Mouse (Mus musculus) cerebellum, postnatal 14 days (tissue): ENCODE results near the gene Slc7a14.
A peak's percentile ranks its signal among the peaks of the same experiment; 100 is the strongest.

Source experiments
- DNase-seq, 2 experiments: peaks; one replicate each; pipeline ENCODE4 v3.0.0; 2021; ENCODE audit warnings: mixed read lengths in 2 of 2

The Slc7a14 gene

DNA sequence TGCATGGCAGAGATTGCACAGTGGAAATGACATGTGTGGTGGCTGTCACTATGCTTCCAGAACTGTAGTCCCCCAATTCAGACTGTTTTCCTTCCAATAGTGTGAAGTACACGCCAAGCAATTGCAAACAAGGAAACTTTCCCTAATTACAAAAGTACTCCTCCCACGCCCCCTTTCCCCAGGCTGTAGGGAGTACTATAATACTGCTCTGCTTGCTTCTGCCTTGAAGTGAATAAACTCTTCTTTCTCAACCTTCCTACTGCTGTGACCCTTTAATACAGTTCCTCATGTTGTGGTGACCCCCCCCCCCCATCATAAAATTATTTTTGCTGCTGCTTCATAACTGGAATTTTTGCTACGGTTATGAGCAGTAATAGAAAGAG lies 49.2 kb downstream of the Slc7a14 start:
- no peak for DNase-seq

DNA sequence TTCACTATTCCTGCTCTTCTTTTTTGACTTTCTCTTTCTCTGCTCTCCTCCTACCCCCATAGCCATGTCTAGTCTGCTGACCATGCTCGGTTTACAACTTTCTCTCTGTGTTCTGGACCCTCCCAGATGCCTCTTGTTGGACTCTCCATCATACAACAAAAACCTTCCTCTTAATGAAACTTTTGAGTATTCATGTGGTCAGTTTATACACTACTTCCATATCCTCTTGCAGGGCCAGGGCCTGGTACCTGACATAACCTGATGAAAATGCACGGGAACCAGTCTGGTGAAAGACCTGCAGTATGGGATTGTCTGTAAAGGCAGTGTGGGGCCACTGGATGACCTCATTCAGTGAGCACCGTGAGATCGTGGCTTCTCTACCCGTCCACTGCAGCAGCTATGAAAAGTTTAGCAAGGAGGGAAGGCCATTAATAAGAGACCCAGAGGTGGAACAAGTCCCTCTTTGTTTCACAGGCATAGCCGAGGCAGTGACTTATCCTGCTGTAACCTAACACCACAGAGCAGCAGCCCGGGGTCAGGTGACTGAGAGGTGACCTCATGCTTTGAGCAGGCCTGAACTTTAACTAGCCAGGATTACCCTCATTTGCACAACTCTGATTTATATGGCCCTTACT lies 49.7 kb downstream of the Slc7a14 start:
- DNase-seq: no peak

DNA sequence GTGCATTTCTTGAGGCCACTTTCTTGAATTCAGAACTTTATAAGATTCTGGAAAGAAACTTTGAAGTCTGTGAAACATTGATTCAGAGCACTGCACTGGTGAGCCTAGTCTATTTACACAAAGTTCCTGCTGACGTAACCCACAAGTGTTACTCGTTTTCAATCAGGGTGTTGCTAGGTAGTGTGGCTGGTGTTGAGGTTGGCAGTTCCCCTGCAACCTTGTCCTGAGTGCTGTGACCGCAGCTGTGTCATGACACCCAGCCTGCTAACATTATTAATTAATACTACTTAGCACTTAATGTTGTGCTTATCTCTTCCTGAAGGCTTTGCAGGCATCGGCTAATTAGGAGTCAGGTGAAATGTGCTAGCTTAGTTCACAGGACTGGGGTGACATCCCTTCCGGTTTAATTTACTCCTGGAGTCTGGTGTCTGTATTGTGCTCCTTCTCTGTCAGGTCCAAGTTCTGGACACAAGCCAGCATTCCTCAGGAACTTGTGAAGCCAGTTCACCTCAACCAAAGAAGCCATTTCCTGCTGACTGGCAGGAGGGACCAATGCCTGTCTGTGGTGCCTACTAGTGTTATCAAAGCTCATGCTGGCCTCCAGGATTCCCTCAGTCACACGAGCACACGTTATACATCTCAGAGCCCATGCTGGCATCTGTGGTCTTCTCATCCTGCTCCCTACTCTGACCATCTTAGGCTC lies 50.5 kb downstream of the Slc7a14 start:
- DNase-seq: peak; percentile 24 to 29

DNA sequence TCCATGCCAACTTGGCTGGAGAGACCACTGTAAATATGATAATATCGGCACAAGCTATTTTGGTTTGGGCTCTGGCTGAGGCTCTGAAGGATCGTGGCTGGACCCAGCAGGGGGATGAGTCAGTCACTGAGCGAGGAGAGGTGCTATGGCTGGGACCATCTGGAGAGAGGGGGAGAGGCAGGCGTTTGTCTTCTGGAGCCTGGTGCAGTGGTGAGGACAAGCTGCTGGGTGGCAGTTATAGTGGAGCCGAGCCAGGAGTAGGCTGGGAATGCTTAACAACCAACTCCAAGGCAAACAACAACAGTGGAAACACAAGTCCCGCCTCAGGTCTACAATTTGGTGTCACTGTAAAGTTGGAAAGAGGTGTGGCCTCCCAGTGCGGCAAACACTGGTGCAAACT lies 55.8 kb downstream of the Slc7a14 start:
- DNase-seq: peak; percentile 22 to 24

DNA sequence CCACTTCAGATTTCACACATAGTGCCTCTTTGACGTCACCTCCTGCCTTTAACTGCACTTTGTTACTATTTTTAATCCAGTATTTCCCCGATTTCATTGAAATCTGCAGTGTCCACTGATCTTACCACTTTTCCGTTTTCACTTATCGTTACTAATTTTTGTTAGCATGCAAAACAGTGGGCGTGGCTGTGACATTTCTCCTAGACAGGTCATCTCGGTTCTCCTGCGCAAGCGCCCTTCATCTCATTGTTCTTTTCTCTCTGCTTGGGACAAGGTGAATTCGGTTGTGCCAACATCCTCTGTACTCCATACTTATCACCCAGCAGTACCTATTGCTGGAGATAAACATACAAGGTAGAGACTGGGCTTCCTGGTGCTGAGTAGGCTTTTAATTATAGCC lies 56.3 kb downstream of the Slc7a14 start:
- no peak for DNase-seq

DNA sequence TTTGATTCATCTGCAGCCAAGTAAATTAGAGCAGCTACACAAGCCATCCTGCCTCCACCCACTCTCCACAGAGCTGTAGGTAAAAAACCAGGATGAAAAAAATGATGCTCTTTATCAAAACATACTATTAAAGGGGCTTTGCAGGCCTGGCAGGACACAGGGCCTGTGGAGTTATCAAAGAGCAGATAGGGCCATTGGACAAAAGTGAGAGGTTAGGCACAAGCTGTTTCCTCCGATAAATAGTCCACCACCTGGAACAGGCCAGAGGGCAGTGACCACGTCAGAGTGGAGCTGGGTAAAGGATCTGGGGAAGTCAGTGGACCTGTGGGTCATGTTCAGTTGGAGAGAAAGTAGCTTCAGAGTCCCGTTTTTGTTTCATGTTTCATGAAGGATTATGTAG lies 57.6 kb downstream of the Slc7a14 start:
- no peak for DNase-seq

DNA sequence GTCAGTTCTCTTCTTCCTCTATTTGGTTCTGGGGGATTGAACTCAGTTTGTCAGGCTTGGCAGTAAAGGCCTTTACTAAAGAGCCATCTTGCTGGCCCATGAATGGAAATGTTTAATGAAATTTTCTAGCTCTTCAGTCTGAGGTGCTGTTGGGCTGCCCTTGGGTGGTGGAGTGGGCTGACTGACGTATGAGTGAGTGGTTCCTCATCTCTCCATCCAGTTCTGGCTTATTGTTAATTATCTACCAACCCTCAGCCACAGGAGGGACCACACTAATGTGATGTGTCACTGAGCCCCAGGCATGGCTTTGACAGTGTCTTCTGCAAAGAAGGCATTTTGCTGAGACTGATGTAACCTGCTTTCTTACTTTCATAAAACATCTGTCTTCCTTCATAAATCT lies 66.7 kb downstream of the Slc7a14 start:
- DNase-seq: no peak

DNA sequence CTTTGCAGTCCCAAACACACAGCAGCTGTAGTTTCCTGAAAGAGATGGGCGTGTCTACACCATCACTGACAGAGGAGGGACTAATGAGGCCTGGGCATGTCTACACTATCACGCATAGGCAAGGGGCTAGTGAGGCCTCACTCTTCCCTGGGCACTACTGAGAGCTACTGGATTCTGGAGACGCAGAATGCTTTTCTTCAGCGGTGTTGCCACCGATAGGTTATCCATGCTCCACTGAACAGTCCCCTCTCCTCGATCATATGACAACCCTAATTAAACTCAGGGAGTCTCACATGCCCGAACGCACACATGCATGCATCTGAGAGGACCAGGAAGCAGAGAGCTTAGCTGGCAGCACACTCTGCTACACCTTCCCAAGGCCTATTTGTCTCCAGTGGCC lies 69.3 kb downstream of the Slc7a14 start:
- DNase-seq: no peak

DNA sequence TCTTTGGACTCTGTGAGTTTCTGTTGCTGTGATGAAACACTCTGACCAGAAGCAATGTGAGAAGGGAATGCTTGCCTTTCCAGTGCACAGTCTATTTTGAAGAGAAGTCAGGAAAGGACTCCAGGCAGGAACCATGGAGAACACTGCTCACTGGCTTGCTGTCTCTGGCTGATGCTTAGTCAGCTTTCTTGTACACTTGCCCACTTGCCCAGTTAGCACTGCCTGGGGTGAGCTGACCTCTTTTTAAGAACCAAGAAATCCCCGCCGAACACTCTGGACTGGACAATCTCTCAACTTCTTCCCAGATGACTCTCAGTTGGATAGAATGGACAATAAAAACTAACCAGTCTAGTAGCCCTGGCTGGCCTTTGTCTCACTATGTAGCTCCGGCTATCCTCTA lies 70.5 kb downstream of the Slc7a14 start:
- peak in 1 of 2 experiments; percentile 28 for DNase-seq

DNA sequence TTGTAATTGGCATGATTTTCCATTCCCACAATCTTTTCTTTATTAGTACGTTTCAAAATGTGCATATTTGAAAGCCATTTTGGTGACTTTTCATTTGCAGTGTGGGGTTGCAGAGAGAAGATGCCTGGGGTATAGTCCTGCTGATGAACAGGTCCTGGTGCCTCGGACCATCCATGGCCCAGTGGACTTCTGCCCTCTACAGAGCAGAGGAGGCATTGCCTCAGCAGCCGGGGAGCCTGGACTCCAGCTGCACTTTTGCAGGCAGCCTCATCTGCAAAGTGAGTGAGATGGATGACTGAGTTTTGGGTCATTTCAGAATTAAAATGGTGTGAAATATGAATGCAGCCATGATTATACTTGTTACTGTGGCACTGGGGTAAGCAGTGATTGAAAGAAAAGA lies 72.2 kb downstream of the Slc7a14 start:
- DNase-seq: peak; percentile 49 to 52

DNA sequence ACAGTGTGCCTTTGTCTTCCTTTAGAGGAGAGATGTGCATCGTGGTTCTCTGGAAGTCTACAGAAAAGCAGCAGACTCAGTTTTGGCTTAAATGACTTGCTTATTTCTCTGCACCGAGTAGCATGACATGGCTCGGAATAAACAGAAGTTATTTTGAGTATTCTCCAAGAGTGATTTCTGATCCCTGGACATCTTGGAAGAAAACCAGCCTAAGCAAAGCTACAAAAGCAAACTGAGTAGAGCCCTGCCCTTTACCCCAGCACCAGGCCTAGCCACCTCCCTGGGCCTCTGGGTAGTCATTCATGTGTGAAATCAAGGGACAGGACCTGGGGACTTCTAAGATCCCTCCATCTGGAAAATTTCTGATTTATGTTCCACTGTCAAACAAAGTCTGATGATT lies 74.0 kb downstream of the Slc7a14 start:
- DNase-seq: no peak

DNA sequence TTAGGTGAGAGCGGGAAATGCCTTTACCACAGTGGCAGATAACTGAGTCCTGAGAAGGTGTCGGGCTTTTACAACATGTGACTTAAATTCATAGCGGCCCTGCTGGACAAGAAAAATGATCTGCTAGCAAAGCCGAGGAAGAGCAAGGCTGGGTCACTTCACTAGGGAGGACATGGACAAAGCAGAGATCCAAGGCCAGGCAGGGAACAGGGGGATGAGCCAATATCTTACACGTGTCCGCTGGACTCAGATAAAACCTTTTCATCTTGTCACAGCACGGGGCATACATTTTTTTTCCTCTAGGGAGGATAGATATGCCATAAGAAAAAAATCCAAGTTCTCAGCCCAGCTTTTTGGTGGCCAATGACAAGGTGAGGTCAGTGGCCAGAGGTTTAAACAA lies 75.8 kb downstream of the Slc7a14 start:
- DNase-seq: no peak

DNA sequence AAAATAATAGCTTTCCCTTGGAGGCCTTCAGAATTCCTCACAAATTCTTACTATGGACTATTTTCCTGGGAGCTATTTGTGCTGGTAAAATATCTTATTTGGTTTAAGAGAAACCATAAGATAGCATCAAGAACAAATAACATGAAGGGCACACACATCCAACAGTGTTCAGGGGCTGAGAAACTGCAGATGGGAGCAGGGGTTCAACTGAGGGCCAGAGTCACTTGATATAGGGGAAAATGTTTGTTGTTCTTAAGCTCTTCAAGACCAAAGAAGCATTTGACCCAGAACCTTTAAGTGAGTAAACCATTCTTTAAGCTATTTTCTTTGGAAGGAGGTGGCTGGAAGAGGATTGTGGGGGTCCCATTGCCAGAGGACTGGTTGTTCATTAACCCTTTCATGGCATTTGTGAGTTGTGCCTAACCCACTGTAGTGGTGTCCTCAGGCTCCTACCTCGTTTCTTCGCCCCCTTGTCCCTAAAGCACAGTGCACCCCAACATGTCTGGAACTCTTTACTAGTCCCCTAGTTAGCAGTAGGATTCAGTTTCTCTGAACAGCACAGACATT lies 76.3 kb downstream of the Slc7a14 start:
- DNase-seq: no peak

DNA sequence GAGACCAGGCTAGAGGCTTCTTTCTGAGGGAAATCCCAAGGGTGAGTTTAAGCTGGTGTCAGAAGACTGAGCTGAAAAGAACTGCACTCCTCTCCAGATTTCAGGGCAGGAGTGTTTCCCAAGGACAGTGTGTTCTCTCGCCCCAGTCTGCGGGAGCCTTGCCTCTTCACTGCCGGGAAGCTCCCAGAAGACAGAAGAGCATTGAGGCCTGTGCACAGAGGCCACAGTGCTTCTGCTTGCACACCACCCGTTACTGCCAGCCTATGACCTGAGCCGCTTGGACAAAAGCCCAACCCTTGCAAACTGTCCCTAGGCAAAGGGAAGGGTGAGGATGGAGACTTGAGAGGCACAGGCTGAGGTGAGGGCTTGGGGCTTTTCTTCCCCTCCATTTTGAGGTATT lies 80.9 kb downstream of the Slc7a14 start:
- DNase-seq: peak in 1 of 2 experiments; percentile 16

DNA sequence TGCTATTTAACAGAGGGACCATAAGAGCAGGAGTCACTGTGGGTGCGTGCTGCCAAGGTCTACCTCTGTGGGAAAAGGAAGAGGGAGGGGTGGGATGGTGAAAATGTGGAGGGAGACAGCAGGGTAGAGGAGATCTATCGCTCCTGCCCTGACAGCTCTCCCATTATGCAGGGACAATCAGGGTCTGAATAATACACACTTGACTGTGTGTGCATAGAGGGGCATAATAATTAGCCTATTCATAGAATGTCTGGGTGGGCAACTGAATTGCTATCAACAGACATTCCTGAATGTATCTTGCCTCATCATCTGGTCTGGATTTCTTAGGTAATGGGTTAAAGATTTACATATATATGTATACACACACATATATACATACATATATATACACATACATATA lies 81.7 kb downstream of the Slc7a14 start:
- no peak for DNase-seq

DNA sequence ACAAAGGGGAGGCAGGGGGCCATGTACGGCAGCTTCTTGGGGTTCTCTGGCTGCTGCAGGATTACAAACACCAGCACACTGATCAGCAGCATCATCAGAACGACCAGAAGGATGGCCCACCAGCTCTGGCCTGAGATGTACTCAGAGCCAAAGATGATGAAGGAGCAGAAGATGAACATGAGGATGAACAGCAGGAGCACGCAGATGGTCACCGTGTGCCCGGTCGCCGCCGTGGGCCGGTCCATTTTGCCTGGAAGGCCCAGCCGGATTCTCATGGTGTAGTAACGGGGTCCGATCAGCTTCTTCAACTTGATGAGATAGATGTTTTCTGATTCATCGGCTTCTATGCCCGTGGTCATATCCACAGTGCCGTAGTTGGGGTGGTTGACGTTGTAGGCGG lies 86.6 kb downstream of the Slc7a14 start:
- no peak for DNase-seq

DNA sequence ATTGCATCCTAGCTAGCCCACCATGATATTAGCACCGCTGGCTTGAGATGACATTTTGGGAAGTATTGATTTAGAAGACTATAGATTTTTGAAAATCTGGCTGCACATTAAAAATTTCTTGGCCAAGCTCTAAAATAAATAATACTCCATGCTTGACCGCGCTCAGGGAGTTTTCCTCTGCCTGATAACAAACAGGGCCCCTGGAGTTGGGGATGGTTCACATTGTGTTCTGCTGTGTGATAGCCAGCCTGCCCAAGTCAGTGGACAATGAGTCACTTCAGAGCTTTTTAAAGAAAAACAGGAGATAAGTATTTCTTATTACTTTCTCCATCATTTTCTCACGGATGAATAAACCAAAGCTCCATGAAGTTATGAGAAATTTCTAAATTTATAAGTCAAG lies 90.1 kb downstream of the Slc7a14 start:
- no peak for DNase-seq

DNA sequence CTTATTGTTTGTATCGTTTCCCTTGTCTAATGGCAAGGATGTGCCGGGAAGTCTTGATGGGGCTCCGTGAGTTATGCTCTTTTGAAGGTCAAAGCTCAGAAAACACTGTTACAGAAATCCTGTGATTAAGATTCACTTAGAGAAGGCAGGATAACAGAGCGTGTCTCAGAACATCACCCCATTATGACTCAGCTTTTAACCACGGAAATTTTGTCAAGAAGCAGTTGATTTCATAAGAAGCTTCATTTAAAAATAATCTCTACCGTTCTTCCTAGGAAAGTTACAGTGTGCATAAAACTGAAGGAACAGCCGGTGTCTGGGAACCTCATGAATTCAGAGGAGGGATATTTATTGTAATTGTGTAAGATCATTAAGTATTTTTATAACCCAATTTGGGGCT lies 90.7 kb downstream of the Slc7a14 start:
- DNase-seq: no peak

DNA sequence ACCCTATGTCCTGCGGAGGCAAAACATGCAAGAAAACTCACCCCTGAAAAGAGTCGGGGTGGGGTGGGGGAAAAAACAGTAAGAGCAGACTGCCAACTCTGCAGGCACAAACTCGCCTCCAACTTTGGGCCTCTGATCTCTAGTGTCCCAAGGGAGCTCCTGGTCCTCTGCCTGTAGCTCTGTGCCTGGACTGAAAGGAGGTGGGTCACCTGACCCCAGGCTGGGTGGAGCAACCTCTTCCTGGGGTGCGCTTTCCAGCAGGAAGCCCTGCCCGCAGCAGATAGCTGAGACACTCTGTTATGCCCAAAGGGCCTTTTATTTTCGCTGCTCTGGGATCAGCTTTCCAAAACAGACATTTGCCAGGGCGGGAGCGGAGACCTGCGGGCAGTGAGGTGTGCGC lies 92.7 kb downstream of the Slc7a14 start:
- no peak for DNase-seq

DNA sequence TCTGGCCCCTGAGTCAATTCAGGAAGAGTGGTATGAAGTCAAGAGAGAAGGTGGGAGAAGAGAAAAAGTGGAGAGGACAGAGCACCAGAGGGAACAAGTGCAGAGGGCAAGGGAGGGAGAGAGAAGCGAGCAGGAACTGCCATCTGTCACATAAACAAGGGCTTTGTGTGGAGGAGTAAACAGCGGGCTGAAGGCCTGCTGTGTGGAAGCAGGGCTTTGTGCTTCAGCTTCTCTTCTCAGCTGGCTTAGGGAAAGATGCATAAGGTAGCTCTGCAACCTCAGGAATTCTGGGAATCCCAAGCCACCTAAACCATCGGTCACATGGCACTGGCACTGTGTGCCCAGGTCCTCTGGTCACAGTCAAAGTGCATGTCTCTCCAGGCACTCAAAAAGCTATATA lies 96.4 kb downstream of the Slc7a14 start:
- peak; percentile 34 to 54 for DNase-seq

DNA sequence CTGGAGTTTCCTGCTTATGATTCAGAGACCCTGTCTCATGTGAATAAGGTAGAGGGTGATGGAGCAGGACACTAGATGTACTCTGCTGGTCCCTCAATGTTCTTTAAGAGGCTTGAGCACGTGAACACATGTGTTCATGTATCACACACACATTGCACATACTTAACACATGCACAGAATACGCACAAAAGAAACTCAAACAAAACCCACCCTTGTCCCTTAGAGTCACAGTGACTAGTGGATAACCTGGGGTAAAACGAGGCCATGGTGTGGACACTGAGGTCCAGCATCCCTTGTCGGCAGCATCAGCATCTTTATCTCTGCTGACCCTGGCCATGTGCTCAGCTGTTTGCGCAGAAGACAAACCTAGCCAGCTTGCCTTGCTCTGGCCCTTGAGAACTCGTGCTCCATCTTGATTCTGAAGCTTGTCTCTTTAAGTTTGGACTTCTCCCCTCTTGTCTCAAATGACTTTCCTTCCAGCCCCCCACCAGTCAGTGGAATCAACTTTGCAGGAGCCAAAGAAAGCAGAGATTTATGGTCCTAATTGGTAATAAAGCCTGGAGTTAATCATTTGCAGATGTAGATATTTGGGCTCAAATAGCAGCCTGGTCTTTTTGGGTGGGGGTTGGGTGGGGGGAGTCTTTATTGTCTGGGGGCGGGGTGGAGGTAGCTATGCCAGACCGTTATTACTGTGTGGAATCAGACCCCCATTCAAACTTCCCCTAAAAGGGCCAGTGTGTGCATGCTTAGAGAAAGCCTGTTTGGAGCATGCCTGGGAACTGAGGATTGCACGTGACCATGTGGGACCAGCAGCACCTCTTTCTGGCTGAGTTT lies 97.8 kb downstream of the Slc7a14 start:
- DNase-seq: no peak

DNA sequence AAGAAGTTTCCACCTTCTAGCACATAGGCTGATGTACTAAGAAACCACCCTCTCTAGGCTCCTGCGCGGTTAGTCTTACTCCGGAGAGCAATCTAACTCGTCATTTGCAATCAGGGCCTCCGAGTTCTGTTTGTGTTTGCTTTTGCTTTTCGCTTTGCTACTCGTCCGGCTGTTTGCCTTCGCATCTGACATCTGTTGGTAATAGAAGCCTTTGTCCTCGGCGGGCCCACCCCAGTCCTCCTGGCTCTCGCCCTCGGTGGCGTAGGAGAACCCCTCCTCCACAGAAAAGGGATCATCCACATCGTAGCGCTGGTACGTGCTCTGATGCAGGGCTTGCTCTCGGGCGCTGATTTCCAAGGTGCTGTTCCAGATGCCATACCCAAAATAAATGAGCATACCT lies 101.2 kb downstream of the Slc7a14 start:
- DNase-seq: no peak

DNA sequence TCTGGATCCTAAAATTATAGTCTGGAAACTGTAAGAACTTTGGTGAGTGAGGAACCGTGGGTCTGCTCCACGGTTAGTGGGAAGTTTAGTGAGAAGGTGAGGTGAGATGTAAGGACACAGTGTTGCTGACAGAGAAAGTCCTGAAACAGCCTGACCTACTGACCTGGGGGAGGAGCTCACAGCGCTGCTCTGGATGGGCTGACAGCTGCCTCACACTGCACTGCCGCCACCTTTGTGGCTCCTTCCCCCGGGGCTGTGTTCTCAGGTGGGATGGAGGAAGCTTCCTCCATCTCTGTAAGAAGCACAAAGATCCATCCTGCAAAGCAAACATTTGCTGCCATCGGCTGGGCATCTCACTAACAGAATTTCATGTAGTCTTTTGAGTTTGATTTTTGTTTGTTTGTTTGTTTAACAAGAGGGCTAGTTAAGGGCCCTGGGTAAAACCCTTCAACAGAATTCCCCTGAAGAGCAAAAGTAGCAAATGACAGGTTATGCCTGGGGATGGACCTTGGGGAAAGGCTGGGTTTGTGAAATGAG lies 101.7 kb downstream of the Slc7a14 start:
- no peak for DNase-seq
